Mouse (Mus musculus) heart, postnatal 0 days (tissue): ENCODE data around the gene Acad9. TPM values are rescaled to one million over a fixed set of nuclear protein-coding genes. Genes with fewer than 3 reads are reported as not detected.
"Not testable (repeated sequence)": the region's sequence is repeated elsewhere in the genome, so short reads cannot be mapped to it uniquely, and the experiment has no call there.

Experiments
- ATAC-seq: fragments of 200-750 bp; cut with Nextera tagmentation; 2 replicates; pipeline ENCODE4 v1.8.0; 2017; ENCODE audit warnings: low read depth, moderate number of reproducible peaks, moderate library complexity; ENCODE audit not compliant: insufficient read depth
- DNase-seq: peaks from one replicate; pipeline ENCODE4 v3.0.0-alpha.2; 2016; ENCODE audit warnings: low spot score
- H3K27ac ChIP-seq: fragments of 300-500 bp; sonication (generic); 2 replicates; pipeline ENCODE4 v1.5.1; 2014; ENCODE audit warnings: low read depth, mild to moderate bottlenecking
- H3K27me3 ChIP-seq: fragments of 300-500 bp; sonication (generic); 2 replicates; pipeline ENCODE4 v1.6.1; 2014; ENCODE audit warnings: low read length, mixed read lengths; ENCODE audit not compliant: control insufficient read depth, insufficient read depth
- H3K36me3 ChIP-seq: fragments of 300-500 bp; sonication (generic); replicated peaks from 2 replicates; pipeline ENCODE4 v1.6.1; 2014; ENCODE audit warnings: low read length, mixed read lengths; ENCODE audit not compliant: control insufficient read depth, insufficient read depth
- H3K4me1 ChIP-seq: fragments of 300-500 bp; sonication (generic); 2 replicates; pipeline ENCODE4 v1.6.1; 2014; ENCODE audit warnings: antibody characterized with exemption; ENCODE audit not compliant: control insufficient read depth, insufficient read depth
- H3K4me2 ChIP-seq: fragments of 300-500 bp; sonication (generic); 2 replicates; pipeline ENCODE4 v1.6.1; 2014; ENCODE audit warnings: low read depth, mild to moderate bottlenecking, low read length, moderate library complexity
- H3K4me3 ChIP-seq: fragments of 300-500 bp; sonication (generic); 2 replicates; pipeline ENCODE4 v1.5.1; 2014; ENCODE audit warnings: low read depth, low read length
- H3K9ac ChIP-seq: fragments of 300-500 bp; sonication (generic); replicated peaks from 2 replicates; pipeline ENCODE4 v1.6.1; 2014; ENCODE audit warnings: low read depth, low read length, mixed read lengths
- H3K9me3 ChIP-seq: fragments of 300-500 bp; sonication (generic); replicated peaks from 2 replicates; pipeline ENCODE4 v1.6.1; 2016; ENCODE audit warnings: low read length; ENCODE audit not compliant: control insufficient read depth
- CTCF ChIP-seq: IDR thresholded peaks from 2 replicates; pipeline ENCODE4 v1.5.1; 2016; ENCODE audit warnings: antibody characterized with exemption, control low read depth, low read depth
- EP300 ChIP-seq: IDR thresholded peaks from 2 replicates; pipeline ENCODE4 v1.6.1; 2016; ENCODE audit warnings: antibody characterized with exemption, low read depth
- WGBS: fragments of 180-500 bp; shearing (Covaris S2); extraction: QIAGEN DNeasy Blood & Tissue Kit; methylation state at CpG from one replicate; pipeline ENCODE4 v1.1.7; 2014; 5-methylcytosine and 5-hydroxymethylcytosine counted together
- polyA plus RNA-seq: library from polyadenylated mRNA; unstranded; fragments of >200 nt; fragmentation: Nextera tagmentation; extraction: Ambion mirVana; gene quantifications from 2 replicates; pipeline ENCODE4 v1.2.1, GENCODE M21; 2015
- total RNA-seq: library from RNA; depleted of rRNA; stranded (reverse); fragments of >200 nt; gene quantifications from 2 replicates; pipeline ENCODE4 v1.2.3, GENCODE M21; 2014; ENCODE audit warnings: low replicate concordance

The Acad9 gene
- total and polyA plus RNA-seq, 2 experiments from 2014 or later: 90.2 to 96.4 TPM

GRCm38 (mm10) chr3:36087591-36087990, 21.8 kb downstream of the Acad9 start:
- Histone ChIP-seq H3K36me3 (peaks cover 73% of the 10 kb centered on the region), H3K27ac (no peak overlapping the region), H3K9me3 (no peaks in the 10 kb centered on the region), H3K27me3 (no peaks in the 10 kb centered on the region), H3K4me3 (no peak overlapping the region), H3K4me1 (no peaks in the 10 kb centered on the region), H3K4me2 (no peak overlapping the region), H3K9ac (no peak overlapping the region)
- 85% methylated on average over 9 of the region's 9 CpGs for WGBS
- no peak for ATAC-seq
- no peak for DNase-seq
- TF ChIP-seq EP300 (no peak), CTCF (no peak)

DNA sequence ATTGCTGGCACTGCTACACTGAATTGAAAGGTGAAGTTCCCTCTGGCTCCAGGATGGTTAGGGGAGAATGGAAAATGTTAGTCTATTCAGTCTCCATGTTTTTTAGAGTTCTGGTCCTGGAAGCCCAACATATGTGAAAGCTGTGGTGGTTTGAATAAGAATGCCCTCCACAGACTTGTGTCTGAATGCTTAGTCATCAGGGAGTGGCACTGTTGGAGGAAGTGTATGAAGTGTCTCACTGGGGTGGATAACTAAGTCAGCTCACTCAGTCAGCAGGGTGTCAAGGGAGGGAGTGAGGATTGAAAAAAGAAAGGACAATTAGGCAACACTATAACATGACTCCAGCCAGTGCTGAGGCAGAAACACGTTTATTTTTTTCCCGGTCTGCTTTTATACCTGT, 29.6 kb downstream of the Acad9 start:
- Histone ChIP-seq H3K4me2 (no peak overlapping the region), H3K4me1 (no peaks in the 10 kb centered on the region), H3K36me3 (peaks cover 7% of the 10 kb centered on the region; the same call in 1 of the 2 replicates), H3K4me3 (no peak overlapping the region), H3K27me3 (no peaks in the 10 kb centered on the region), H3K9ac (no peak overlapping the region), H3K9me3 (no peaks in the 10 kb centered on the region), H3K27ac (no peak overlapping the region)
- no peak for TF ChIP-seq EP300
- TF ChIP-seq CTCF: no peak
- no peak for ATAC-seq
- no peak for DNase-seq
- 88% methylated on average over 2 of the region's 2 CpGs for WGBS

DNA sequence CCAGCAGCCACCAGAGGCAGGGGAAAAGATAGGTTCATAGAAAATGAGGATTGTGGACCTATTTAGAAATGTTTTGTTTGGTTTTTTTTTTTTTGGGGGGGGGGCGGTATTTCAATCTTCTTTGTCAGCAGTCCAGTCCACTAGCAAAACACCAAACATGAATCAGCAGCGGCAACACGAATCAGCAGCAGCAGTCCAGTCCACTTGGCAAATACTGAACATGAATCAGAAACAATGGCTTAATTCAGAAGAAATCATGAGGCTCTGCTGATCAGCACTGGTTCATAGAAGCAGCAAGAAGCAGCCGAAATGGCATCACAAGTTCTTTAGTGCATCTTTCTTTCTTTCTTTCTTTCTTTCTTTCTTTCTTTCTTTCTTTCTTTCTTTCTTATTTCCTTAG, 50.3 kb downstream of the Acad9 start:
- ATAC-seq: no peak
- Histone ChIP-seq H3K4me2 (no peak overlapping the region), H3K4me1 (no peaks in the 10 kb centered on the region), H3K27me3 (no peaks in the 10 kb centered on the region), H3K9me3 (no peaks in the 10 kb centered on the region), H3K27ac (no peak overlapping the region), H3K9ac (no peak overlapping the region), H3K4me3 (no peak overlapping the region), H3K36me3 (no peaks in the 10 kb centered on the region)
- WGBS: 73% methylated on average over 4 of the region's 4 CpGs
- TF ChIP-seq EP300: no peak
- no peak for TF ChIP-seq CTCF
- DNase-seq: no peak

DNA sequence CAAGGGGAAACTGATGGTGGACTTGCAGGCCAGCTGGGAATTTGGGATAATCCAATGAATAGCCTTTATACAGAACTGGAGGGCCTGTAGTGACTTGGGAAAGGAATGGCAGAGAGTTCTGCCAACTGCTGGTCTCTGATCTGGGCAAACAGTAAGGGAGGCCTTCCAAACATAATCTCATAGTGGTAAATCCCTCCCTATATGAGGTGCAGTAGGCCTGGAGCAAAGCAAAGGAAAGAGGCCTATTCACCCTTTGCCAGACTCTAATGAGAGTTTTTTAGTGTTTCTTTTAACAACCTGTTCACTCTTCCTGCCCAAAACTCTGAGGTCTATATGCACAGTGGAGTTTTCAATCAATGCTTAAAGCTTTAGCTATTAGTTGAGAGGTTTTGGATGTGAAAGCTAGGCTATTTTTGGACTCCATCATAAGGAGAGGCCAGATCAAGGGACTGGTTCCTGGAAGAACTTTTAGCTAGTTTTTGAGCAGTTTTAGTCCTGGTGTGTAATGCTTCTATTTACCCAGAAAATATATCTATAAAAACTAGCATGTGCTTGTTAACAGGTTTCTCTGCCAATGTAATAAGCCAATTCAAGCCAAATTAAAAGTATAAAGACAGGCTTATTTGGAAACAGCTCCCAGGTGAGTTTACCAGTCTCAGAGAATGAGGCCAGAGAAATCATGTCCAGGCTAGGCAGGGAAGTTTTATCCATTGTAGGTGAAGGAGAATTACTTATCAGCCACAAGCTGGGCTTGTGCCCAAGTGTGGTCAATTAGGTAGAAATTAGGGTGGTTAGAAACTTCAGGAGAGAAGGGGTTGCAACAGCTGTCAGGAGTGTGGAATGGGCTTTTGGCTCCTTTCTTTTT, 54.1 kb downstream of the Acad9 start:
- Histone ChIP-seq H3K27ac (no peak overlapping the region), H3K4me2 (no peak overlapping the region), H3K36me3 (no peaks in the 10 kb centered on the region), H3K4me1 (no peaks in the 10 kb centered on the region), H3K27me3 (no peaks in the 10 kb centered on the region), H3K9ac (no peak overlapping the region), H3K4me3 (no peak overlapping the region), H3K9me3 (peaks cover 8% of the 10 kb centered on the region)
- no peak for ATAC-seq
- DNase-seq: no peak
- TF ChIP-seq CTCF (no peak), EP300 (no peak)

GRCm38 (mm10) chr3:36126176-36126575, 60.4 kb downstream of the Acad9 start:
- not testable (repeated sequence) for ATAC-seq, DNase-seq, H3K9me3 ChIP-seq, H3K36me3 ChIP-seq, H3K4me2 ChIP-seq, H3K27me3 ChIP-seq, H3K9ac ChIP-seq, H3K4me3 ChIP-seq, H3K4me1 ChIP-seq, H3K27ac ChIP-seq
- WGBS: 86% methylated on average over 9 of the region's 9 CpGs

- Histone ChIP-seq H3K4me2 (no peak overlapping the region), H3K9ac (no peak overlapping the region), H3K9me3 (no peaks in the 10 kb centered on the region), H3K27me3 (no peaks in the 10 kb centered on the region), H3K27ac (no peak overlapping the region), H3K4me3 (no peak overlapping the region), H3K4me1 (no peaks in the 10 kb centered on the region), H3K36me3 (no peaks in the 10 kb centered on the region)
- TF ChIP-seq CTCF: no peak
- no peak for TF ChIP-seq EP300
- DNase-seq (no peak), ATAC-seq (no peak)
Observed at GRCm38 (mm10) chr3:36136152-36136551, 70.4 kb downstream of the Acad9 start.
